Mouse (Mus musculus) granulocyte monocyte progenitor cell, adult 5-6 weeks (primary cell): Measurements from ENCODE around the gene Pitpnc1. TPM values are rescaled to one million over a fixed set of nuclear protein-coding genes. Genes with fewer than 3 reads are reported as not detected.
"Not testable (repeated sequence)": the region's sequence is repeated elsewhere in the genome, so short reads cannot be mapped to it uniquely, and the experiment has no call there.

Source experiments
- ATAC-seq: replicated peaks from 2 replicates; pipeline ENCODE4 v1.8.0; 2016; ENCODE audit warnings: mild to moderate bottlenecking, moderate TSS enrichment, inconsistent platforms; ENCODE audit not compliant: poor library complexity, severe bottlenecking
- total RNA-seq, 2 experiments: library from RNA; stranded (forward) in 1 of 2; stranded (reverse) in 1 of 2; fragments of 200-712, 200-1000 nt in 1 of 2; fragments of >200 nt in 1 of 2; fragmentation: Nextera tagmentation in 1 of 2; gene quantifications; 2 replicates each; pipeline ENCODE4 v1.2.3; 2014 to 2017

The Pitpnc1 gene
- total RNA-seq (2014; fragmentation: Nextera tagmentation) (18.3 and 28.0 TPM in 2 replicates), total RNA-seq (2017) (11.7 and 13.9 TPM in 2 replicates)

DNA sequence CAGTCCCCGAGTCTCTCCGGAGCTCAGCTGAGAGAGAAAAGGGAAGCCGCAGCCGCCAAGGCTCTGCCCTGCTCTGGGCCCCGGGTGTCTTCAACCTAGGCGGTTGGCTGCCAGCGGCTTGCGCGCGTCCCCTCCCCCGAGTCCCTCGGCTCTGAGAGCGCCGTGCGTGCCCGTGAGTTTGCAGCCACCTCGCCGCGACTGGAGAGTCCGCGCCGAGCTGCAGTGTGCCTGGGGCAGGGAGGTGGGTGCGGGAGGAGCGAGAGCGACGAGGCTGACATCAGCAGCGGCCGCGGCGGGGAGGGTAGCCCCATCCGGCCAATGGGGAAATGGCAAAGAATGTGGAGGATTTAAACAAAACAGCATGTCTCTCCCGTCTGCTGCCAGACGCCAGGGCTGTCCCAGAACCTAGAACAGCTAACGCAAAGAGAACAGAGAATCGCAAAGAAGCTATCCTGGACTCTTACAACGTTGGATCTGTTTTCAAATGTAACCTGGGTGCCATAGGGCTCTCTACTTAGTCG lies at the start of gene Pitpnc1:
Gene Pitpnc1, minus strand, starts transcription at position 179 of the 521 bp plus-strand sequence.
- peak; percentile 59 for ATAC-seq

DNA sequence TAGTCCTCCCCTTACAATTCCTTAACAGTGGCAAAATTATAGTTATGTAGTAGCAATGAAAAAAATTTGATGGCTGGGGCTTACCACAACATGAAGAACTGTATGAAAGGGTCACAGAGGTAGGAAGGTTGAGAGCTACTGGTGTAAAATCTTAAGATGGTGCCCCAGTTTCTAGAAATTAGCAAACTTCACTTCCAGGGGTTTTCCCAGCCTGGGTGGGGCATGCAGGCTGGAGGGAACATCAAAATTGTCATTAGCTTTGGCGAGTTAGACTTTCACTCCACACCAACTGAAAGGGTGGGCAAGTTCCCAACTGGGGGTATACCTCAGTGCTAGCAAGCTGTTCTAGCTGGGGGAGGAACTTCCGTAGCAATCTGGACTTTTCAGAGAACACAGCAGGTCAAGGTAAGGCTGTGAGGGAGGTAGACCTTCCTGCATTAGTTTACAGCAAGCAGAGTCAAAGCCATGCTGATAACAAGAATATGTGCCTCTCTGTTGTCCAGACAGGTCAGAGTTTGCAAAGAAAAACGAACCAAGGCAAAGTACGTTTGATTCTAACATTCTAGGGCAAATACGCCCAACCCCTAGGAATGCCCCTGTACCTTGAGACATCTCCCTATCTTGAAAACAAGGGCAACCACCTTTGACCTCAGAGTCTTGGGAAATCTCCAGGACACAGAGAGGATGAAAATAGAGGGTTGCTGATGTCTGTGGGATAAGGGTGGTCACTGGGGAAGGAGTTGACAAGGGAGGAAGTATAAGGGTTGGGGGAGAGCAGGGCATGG lies 48.3 kb upstream of the Pitpnc1 start:
- no peak for ATAC-seq

DNA sequence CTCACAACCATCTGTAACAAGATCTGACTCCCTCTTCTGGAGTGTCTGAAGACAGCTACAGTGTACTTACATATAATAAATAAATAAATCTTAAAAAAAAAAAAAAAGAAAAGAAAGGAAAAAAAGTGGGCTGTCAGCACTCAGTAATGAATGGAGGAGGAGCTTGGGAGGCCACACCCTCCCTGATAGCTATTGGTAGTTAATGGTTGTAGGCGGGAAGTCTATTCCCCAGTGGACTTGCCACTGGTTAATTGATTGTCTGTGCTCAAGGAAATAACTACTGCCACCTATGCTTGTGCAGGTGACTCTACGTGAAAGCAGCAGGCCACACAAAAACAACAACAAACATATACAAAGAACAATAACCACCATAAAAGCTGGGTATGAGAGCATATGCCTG lies 45.9 kb upstream of the Pitpnc1 start:
- ATAC-seq: no peak

DNA sequence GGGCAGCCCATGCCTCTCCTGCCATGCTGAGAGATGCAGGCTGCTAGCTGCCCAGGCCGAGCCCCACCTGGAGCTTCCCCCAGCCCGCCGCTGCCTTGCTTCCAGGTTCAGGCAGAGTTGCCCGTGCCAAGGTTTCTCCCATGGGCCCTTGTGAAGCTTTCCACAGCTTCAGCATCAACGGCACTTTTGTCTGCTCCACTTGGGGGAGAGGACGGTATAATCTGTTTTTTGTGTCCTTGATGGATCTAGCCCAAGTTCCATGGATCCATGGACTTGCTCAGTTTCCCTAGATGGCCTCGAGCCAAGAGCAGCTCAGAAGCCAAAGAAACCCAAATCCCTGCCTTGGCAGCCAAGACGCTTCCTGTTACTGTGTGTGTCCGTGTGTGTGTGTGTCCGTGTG lies 42.5 kb upstream of the Pitpnc1 start:
- no peak for ATAC-seq

DNA sequence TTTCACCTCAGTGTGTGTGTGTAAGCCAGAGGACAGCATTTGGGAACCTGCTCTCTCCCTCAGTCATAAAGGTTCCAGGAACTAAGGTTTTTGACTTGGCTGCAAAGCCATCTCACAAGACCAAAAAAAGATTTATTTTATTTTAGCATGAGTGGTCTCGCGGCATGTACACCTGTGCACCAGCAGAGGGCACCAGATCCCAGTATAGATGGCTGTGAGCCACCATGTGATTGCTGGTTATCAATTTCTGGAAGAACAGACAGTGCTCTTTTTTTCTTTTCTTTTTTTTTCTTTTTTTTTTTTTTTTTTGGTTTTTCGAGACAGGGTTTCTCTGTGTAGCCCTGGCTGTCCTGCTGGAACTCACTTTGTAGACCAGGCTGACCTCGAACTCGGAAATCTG lies 41.5 kb upstream of the Pitpnc1 start:
- peak; percentile 57 for ATAC-seq

DNA sequence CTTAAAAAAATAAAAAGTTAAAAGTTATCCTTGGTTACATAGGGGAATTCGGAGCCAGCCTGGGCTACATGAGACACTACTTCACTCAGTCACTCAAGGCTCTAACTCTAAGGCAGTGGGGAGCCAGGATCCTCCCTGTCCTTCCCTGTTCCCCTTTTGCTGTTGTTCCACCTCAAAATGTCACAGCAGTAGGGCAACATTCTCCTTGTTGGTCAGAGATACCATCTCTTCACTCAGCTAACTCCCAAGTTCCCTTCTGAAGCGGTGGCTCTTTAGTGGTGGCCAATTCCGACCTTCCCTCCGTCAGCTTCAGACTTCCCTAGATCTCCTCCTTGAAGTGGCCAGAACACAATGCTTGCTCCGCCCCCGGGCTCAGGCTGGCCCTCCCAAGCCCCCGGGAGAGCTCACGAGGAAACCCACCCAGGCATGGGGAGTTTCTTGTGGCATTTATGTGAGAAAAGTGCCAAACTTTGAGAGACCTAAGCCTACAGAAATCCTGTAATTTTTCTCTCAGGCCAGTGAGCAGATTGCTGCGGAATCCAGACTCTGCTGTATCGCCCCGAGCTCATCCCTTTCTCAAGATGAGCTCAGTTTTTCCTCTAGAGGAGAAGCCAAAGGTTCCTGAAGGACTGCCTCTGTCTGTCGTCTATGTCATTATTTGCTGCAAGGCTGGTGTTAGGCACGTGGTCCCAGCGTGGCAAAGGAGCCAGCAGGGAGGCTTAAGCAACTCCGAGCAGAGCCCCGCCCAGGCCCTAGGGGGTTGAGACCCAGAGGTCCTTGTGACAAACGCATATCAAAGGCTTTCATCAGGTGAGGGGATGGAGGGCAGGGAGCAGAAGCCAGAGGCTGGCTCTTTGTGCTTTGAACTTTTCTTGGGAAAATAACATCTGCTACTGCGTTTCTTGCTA lies 40.1 kb upstream of the Pitpnc1 start:
- ATAC-seq: peak; percentile 85

DNA sequence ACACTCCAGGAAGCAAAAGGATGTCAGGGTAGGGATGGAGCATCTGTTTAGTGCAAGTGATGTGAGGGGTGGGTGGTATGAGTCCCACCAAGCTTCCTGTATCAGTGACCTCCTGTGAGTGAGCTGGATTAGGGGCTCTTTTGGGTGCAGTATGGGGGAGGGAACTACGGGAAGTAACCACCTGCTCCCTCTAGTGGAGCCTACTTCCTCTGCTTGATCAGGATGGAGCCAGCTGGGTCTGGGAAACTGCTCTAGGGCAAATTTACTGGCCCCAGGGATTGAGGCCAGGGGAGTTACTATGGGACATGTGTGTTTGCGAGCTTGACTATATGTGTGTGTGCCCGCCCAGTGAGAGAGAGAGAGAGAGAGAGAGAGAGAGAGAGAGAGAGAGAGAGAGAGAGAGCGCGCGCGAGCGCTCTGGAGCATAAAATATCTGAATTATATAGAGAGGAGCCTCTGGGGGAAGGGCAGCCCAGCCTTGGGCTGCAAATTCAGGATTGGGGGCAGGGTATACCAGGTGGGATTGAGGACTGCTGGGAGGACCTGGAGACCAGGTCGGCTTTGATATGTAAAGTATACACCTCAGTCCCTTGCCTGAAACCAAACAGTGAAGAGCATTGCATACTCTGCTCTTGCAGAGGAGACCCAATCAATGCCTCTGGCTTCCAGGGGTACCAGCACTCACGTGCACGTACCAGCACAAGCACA lies 39.3 kb upstream of the Pitpnc1 start:
- ATAC-seq: peak; percentile 36; the same call in 1 of the 2 replicates

DNA sequence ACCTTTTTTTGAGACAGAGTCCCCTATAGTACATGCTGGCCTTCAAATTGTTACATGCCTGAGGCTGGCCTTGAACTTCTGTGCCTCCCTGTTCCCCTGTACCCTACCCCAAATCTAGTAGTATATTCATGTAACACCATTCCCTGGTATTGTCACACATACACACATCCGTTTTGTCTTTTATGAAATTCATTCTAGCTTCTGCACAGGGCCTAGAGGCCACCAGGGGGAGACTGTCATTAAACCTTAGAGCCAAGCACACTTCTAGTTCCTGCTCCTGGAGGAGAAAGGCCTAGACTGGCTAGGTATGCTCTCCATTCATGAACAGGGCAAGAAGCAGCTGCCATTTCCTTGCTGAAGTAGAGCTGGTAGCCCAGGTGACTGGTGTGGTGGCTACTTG lies 35.8 kb upstream of the Pitpnc1 start:
- peak; percentile 52; the same call in 1 of the 2 replicates for ATAC-seq

DNA sequence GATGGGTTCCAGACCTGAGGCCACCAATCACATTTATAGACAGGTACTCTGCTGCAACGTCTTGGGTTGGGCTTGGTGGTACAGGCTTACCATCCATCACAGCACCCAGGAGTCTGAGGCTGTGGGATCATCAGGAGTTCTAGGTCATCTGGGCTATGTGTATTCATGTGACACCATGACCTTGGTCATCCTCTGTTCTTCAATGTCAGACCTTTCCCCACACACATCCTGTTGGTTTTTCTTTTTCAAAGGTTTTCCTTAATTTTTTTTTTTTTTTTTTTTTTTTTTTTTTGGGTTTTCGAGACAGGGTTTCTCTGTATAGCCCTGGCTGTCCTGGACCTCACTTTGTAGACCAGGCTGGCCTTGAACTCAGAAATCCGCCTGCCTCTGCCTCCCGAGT lies 33.9 kb upstream of the Pitpnc1 start:
- not testable (repeated sequence) for ATAC-seq

DNA sequence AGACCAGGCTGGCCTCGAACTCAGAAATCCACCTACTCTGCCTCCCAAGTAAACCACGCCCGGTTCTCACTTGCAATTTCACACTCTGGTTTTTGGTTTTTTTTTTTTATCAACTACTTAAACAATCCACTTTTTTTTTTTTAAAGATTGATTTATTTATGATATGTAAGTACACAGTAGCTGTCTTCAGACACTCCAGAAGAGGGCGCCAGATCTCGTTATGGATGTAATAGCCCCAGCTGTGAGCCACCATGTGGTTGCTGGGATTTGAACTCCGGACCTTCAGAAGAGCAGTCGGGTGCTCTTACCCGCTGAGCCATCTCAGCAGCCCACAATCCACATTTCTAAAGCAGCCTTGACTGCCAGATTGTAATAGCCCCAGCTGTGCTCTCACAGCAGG lies 32.3 kb upstream of the Pitpnc1 start:
- ATAC-seq: no peak

DNA sequence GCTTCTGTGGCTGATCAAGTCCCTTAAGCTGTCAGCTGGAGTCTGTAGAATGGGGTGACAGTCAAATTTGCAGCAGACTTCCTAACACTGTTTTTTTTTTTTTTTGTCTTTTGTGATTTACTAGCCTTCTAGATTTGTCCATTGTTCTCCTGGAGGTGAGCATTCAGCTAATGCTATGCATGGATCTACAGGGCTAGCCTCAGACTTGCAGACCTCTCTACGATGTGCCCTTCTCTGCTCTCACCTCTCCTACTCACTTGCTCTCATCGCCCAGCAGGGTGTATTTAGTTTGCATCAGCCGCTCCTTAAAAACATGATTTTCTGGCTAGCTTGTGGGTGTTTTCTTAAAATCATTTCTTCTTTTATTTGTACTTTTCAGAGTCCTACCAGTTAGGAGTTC lies 13.8 kb upstream of the Pitpnc1 start:
- no peak for ATAC-seq

DNA sequence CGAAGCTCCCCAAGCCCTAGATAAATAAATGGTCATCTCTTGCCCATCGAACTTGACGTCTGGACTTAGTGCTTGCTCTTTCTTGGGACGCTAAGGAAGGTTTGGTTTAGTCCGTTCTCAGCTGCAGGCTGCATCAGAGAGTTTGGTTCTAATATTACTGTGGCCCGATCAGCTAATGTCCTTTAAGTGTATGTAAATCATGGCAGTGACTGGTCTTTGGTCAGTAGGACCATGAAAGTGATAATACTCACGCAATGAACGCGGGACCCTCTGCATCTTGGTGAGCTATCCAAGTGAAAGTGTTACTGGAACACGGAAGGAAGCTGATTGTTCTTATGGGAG lies 9.3 kb upstream of the Pitpnc1 start:
- ATAC-seq: no peak

DNA sequence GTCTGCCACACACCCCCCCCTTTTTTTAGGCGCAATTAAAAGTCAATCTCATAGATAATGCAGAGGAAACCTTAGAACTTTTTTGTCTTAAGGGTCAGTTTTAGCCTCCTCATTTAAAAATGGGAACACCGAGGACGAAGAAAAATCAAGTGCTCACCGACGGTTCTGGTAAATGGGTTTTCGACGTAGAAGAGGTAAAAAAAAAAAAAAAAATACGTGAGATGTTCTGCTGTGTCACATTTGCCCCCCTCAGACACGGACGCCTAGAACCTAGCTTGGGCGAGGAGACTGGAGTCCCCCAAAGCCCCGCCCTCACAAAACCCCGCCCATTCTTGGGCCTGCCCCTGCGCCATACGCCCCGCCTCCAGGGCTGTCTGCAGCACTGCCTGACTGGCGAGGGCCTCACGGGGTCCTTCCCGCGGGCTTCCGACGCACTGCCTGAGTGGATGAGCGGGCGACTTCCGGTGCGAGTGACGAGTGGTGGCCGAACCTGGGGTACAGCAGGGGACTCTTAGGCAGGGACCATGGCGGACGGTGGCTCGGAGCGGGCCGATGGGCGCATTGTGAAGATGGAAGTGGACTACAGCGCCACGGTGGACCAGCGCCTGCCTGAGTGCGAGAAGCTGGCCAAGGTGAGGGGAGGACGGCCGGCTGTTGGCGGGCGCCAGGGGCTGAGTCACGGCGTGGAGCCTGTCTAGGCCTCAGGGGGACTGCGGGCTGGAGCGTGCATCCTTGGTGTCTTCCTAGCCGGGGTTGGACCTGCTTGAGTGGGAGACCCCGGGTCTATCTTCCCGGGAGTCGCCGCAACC lies 8.8 kb upstream of the Pitpnc1 start, which contains the start of gene Psmd12:
Gene Psmd12, plus strand, starts transcription at position 432 of the 809 bp plus-strand sequence.
- ATAC-seq: peak; percentile 98

DNA sequence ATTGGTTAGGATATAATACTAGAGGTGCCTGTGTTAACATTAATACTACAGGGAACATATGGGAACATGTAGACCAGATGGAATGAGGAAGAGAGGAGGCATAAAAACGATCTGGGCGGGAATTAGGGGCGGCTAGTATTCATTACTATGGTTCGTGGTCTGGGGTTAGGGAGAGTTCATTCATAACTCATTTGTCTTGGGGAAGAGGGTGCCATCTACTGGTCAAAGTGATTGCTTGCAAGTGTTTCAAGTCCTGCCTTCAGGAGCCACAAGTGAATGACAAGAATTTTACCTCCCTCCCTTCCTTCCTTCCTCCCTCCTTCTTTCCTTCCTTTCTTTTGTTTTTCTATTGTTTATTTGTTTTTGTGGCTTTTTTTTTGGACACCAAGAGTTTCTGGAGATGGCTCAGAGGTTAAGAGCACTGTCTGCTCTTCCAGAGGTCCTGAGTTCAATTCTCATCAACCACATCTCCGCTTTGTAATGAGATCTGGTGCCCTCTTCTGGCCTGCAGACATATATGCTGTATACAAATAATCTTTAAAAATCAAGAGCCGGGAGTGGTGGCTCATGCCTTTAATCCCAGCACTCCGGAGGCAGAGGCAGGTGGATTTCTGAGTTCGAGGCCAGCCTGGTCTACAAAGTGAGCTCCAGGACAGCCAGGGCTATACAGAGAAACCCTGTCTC lies 2.8 kb upstream of the Pitpnc1 start:
- peak; percentile 17 for ATAC-seq

DNA sequence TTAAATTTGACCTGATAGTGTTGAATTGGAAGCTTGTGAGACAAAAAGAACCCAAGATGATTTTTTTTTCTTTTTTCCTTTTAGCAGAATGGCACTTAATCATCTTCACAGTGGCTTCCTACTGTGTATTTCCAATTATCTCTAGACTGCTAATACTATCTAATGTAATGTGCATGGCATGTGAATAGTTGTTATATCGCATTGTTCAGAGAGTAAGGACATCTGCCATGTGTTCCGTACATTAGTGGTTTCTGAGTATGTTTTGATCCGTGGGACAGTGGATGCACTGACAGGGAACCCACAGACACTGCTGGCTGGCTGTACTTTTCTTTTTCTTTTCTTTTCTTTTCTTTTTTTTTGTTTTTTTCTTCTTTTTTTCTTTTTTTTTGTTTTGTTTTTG lies 1.8 kb upstream of the Pitpnc1 start:
- no peak for ATAC-seq

DNA sequence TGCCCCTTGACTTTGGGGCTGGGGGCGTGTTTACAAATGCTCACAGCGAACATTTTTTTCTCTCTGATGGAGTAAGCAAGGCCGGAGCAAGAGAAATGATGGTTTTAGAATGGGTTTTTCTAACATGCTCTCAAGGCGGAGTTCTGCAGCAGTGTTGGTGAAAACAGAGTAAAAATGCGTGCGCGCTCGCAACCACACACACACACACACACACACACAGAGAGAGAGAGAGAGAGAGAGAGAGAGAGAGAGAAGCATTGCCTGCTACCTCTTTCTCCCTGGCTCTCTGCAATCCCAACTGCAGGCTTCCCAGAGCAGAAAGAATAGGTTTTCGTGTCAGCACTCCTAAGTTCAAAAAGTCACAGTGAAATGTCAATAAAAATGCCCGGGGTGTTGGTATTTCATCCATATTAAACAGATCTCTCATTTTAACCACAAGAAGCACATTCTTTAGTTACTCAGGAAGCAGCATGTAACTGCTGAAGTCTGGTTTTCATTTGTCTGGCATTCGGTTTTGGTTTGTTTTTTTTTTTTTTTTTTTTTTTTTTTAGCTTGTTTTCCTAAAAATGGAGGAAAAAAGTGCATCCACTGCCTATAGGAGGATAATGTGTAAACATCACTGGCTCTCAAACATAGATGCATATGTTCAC lies 697 bp upstream of the Pitpnc1 start:
- ATAC-seq: no peak

DNA sequence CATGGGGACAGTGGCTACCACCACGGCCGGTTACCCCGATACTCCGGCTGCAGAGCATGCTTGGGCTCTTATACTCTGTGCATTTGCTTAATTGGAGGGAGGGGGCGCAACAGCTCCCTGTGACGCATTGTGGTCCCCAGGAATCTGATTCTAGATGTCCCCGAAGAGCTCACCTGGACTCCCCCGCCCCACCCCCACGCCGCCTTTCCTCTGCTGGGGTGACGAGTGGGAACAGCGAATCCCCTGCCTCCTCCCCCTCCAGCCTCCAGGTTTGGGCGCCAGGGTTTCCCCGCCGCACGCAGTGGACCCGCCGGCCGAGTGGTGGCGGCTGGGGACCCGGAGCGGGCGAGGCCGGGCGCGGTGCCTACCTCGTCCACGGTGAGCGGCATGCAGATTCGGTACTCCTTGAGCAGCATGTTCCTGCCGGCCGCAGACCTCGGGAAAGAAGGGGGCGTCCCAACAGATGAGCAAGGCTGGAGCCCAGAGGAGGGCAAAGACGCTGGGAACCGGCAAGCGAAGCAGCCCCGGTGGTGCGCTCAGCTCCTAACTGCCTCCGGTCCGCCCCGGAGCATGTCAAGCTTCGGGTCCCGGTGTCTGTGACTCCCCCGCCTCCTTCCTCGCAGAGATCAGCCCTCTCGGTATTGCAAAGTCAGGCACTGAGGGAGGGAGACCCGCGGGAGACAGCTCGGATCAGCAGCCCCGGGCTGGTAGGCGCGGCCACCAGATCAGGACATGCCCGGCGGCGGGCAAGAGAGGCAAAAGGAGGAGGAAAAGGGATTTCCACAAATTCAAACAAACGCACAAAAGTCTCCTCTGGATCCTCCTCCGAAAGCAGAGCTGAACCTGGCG lies 752 bp downstream of the Pitpnc1 start:
- ATAC-seq: peak; percentile 9
